Mouse (Mus musculus) bone marrow macrophage, adult 2 months (primary cell): Measurements from ENCODE around the gene Atp5s. TPM values are rescaled to one million over a fixed set of nuclear protein-coding genes. Genes with fewer than 3 reads are reported as not detected.

Experiments used
- H3K27ac ChIP-seq: 2 replicates; pipeline ENCODE4 v1.5.1; 2012; ENCODE audit warnings: low read depth, low read length; ENCODE audit not compliant: insufficient read depth
- H3K4me1 ChIP-seq: 2 replicates; pipeline ENCODE4 v1.6.1; 2012; ENCODE audit warnings: low read length; ENCODE audit not compliant: control insufficient read depth, insufficient read depth
- H3K4me3 ChIP-seq: 2 replicates; pipeline ENCODE4 v1.5.1; 2012; ENCODE audit warnings: mild to moderate bottlenecking, low read length, moderate library complexity; ENCODE audit not compliant: insufficient read depth
- CTCF ChIP-seq: IDR thresholded peaks from 2 replicates; pipeline ENCODE4 v1.5.1; 2012; ENCODE audit warnings: low read depth, mild to moderate bottlenecking, low read length, moderate library complexity
- POLR2A ChIP-seq: IDR thresholded peaks from 2 replicates; pipeline ENCODE4 v1.6.1; 2012; ENCODE audit warnings: mild to moderate bottlenecking, low read depth, low read length, borderline replicate concordance
- polyA plus RNA-seq: library from polyadenylated mRNA; stranded (reverse); fragments of >200 nt; gene quantifications from 2 replicates; pipeline ENCODE4 v1.2.4, GENCODE M21; 2012; ENCODE audit not compliant: missing spikeins, insufficient read depth, insufficient read length

The Atp5s gene
- polyA plus RNA-seq, result 9.8 and 13.8 TPM in 2 replicates

DNA sequence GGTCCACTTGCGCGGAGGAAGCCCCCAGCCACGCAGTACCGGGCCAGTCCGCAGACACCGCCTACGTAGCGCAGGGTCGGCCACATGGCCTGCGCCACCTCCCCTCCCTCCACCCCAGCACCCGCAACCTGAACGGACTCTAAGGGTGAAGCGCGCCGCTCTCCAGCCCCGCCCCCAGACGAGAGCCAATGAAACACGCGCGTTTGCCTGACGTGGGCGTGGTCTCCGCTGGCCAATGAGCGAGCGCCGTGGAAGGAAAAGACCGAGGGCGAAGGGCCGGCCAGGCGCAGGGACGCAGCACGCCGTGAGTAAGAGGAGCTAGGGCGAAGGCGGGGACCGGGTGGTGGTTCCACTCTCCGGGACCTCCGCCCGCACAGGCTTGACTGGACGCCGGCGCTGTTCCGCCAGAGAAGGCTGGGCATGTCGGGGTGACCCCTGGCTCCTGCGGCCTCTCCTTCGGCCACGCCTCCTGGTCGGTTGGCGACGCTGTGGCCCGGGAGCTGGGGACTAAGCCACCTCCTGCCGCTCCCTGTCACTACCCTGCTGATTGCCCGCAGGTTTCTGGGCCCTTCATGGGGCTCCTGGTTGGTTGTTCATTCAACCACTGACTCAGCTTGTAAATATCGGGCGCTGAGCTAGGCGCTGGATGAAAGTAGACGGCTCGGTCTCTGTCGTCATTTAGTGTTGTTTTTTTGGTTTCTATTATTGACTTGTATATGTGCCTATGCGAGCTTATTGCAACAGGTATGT lies at the start of gene Atp5s, which contains the start of gene L2hgdh:
TSS of gene Atp5s (plus strand) at position 240 of the 750 bp plus-strand sequence.
TSS of gene L2hgdh (minus strand) at position 163 of the 750 bp plus-strand sequence.
- Histone ChIP-seq H3K4me1 (peaks cover 7% of the 10 kb centered on the region), H3K27ac (peak within 1 kb of the TSS; percentile 69), H3K4me3 (peak within 1 kb of the TSS; percentile 88)
- TF ChIP-seq POLR2A, result no peak
- no peak for TF ChIP-seq CTCF

DNA sequence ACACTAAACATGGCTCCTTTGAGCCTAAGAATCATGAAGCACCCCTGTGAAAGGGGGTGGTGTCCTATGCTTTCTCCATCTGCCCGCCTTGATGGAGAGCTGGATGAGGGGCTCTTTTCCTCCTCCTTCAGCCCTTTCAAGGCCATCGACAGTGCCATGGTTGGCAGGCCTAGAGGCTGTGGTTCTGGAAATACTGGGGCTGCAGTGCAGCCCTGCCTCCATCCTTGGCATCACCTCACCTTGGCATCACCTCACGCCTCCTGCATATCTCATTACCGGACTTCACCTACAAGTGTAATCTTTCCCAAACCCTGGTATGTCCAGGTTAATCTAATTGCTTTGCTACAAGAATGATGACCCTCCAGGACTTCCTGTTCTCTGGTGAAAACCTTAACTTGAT lies 48.6 kb upstream of the Atp5s start:
- TF ChIP-seq CTCF, result no peak
- no peak for TF ChIP-seq POLR2A
- no peak overlapping the region for H3K4me3 ChIP-seq
- no peak overlapping the region for H3K27ac ChIP-seq
- H3K4me1 ChIP-seq, result peaks cover 11% of the 10 kb centered on the region

GRCm38 (mm10) chr12:69680635-69681565 lies 43.9 kb upstream of the Atp5s start:
- Histone ChIP-seq H3K4me1 (peaks cover 12% of the 10 kb centered on the region), H3K27ac (peak overlapping the region; percentile 76)
- no peak for TF ChIP-seq CTCF

GRCm38 (mm10) chr12:69681566-69682061 lies 43.1 kb upstream of the Atp5s start, which contains the start of gene Sos2:
TSS of gene Sos2 (minus strand) at chr12:69681852.
- Histone ChIP-seq H3K4me3 (peak within 1 kb of the TSS; percentile 84), H3K27ac (peak within 1 kb of the TSS; percentile 76), H3K4me1 (peaks cover 10% of the 10 kb centered on the region)
- TF ChIP-seq POLR2A, result no peak
- TF ChIP-seq CTCF, result no peak

More at GRCm38 (mm10) chr12:69680635-69681565, 43.9 kb upstream of the Atp5s start:
- H3K4me3 ChIP-seq, result peak overlapping the region; percentile 84

DNA sequence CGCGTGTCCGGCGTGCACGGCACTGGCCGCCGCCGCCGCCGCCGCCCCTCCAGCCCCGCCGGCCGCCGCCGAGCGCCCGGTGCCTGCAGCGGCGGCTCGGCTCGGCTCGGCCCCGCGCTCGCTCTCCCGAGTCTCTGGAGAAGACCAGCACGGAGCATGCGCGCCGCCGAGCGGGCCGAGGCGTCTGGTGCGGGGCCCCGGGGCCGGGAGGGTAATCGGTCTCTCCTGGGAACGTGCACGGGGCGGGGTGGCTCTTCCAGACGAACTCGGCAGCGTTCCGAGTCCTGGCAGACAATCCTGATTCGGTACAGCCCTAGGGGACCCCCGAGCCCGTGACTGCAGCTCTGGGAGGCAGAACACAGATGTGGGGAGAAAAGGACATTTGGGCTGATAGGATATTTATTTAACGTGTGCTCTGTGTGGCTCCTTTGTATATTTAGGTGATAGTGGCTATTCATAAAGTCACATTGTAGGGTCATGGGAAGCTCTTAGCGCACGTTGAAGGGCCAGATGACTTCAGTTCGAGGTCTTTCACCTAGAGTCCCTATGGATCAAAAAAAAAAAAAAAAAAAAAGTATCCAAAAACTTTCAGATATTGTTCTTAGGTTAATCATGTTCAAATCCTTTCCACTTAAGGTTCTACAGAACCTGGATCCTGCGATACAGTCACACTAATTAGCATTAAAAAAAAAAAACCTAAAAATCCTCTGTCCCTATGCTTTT lies 42.5 kb upstream of the Atp5s start:
- TF ChIP-seq CTCF (no peak), POLR2A (no peak)
- peak overlapping the region; percentile 76 for H3K27ac ChIP-seq

DNA sequence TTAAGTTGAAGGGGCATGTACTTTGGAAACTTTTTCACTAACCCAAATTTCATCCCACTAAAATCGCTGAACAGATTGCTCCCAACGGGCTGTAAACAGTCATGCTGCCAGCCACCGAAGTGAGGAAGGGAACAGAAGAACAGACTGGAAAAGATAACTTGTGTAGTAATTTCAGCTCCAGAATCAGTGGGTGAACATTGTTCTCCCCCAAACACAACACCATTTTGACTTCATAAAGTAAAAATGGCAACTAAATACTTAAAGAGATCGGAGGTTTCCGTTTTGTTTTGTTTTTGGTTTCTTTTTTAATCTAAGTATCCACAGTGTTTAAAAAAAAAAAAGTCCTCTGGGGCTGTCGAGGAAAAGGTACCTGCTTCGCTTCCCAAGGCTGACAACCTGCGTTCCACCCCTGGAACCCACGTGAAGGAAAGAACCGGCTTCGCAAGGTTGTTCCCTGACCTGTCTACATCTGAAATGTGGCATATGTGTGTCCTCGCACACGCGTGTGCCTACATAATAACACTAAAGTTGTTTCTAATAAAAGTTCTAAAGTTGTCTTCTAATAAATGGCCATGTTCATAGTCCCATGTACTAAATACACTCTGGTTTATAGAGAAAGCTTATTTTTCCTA lies 41.8 kb upstream of the Atp5s start:
- TF ChIP-seq CTCF, result no peak
- TF ChIP-seq POLR2A, result no peak
- Histone ChIP-seq H3K27ac (peak overlapping the region; percentile 46), H3K4me1 (peaks cover 10% of the 10 kb centered on the region), H3K4me3 (peak overlapping the region; percentile 84)

More for the DNA sequence above, 42.5 kb upstream of the Atp5s start:
- Histone ChIP-seq H3K4me1 (peaks cover 10% of the 10 kb centered on the region), H3K4me3 (peak overlapping the region; percentile 84)

- peak overlapping the region; percentile 46; the same call in 1 of the 2 replicates for H3K27ac ChIP-seq
- H3K4me1 ChIP-seq, result peaks cover 10% of the 10 kb centered on the region
These were observed 41.2 kb upstream of the Atp5s start for GRCm38 (mm10) chr12:69683537-69683936.

DNA sequence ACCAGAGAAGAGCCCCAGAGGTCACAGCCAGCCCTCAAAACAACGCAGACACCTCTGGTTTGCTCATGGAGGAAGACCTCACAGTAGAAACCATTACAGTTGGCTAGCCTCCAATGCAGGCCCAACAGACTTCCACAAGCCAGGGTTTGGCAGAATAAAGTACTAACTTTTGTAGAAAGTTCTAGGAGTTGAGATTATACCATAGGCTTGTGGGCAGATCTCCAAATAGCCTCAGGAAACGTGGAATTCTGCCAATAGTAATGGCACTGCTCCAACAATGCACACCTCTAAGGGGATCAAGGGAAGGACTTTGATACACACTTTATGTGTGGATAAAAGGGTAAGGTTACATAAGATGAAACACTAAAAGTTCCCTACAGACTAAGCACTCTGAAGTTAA lies 36.4 kb upstream of the Atp5s start:
- TF ChIP-seq CTCF (no peak), POLR2A (no peak)
- no peak overlapping the region for H3K4me3 ChIP-seq
- H3K4me1 ChIP-seq, result peaks cover 6% of the 10 kb centered on the region
- H3K27ac ChIP-seq, result no peak overlapping the region

More at GRCm38 (mm10) chr12:69683537-69683936, 41.2 kb upstream of the Atp5s start:
- peak overlapping the region; percentile 19; the same call in 1 of the 2 replicates for H3K4me3 ChIP-seq
- no peak for TF ChIP-seq POLR2A
- no peak for TF ChIP-seq CTCF

DNA sequence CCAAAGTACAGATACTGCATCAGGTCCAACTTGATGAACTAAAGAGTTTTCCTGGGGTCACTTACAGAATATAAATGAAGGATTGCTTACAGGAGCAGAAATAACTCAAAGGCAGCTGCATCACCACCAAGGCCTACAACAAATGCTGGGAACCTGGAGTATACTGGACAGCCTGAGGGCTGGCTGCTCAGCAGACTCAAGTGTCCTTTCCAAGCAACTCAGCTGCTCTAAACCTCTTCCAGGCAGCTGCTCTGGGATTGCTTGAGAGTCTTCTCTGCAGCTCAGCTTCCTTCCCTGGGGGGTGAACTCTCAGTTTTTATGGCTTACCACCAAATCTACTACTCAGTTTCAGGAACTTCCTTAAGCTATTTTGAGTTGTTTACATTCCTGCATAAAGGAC lies 35.7 kb upstream of the Atp5s start:
- Histone ChIP-seq H3K27ac (no peak overlapping the region), H3K4me1 (peaks cover 6% of the 10 kb centered on the region), H3K4me3 (no peak overlapping the region)
- no peak for TF ChIP-seq CTCF
- no peak for TF ChIP-seq POLR2A

DNA sequence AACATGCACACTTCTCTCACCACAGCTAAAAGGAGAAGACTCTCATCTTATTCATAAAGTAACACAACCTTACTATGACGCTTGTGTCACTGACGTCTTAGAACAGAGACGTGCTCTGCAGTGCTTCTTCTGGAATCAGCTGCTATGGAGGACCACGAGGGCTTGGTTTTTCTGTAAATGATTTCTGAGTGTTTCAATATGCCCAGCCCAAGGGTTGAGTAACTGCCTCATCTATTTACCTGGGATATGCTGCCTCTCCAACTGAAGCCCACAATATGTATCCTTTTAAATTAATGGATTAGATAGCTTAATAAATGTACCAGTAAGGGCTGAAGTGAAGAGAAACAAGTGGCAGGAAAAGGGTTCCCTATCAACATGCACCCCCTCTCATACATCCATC lies 34.0 kb upstream of the Atp5s start:
- peaks cover 1% of the 10 kb centered on the region for H3K4me1 ChIP-seq
- H3K4me3 ChIP-seq, result no peak overlapping the region
- TF ChIP-seq CTCF, result no peak
- no peak for TF ChIP-seq POLR2A
- no peak overlapping the region for H3K27ac ChIP-seq
